Mouse (Mus musculus) CH12F3 (cell line): ENCODE measurements around the gene Glp1r.

Experiments used
- in situ Hi-C: fragments of 300-500 bp; cut with MboI; formaldehyde crosslinking; loops from 2 replicates; pipeline ENCODE4 v1.14.3; 2020; ENCODE audit warnings: low sequenced_read_pairs

Gene Glp1r

GRCm38 (mm10) chr17:30901627-30902026, at the start of gene Glp1r:
TSS of gene Glp1r (plus strand) at chr17:30901817.
- in situ Hi-C loops, result no loop called here

GRCm38 (mm10) chr17:30852345-30852744, 49.3 kb upstream of the Glp1r start:
- in situ Hi-C loops, result no loop called here

DNA sequence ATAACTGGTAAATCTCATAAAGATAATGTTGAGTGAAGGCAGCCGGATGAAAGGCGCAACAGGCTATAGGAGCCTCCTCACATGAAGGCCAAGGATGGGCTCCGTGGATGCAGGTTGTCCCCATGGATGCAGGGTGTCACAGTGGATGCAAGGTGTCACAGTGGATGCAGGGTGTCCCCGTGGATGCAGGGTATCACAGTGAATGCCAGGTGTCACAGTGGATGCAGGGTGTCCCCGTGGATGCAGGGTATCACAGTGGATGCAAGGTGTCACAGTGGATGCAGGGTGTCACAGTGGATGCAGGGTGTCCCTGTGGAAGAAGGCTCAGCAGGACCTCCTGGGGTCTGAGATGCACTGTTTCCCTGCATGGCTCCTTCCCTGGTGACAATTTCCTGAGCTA, 44.3 kb upstream of the Glp1r start:
- in situ Hi-C loops, result no loop called here

- in situ Hi-C loops, result no loop called here
Observed at GRCm38 (mm10) chr17:30858586-30859259, 42.9 kb upstream of the Glp1r start.

GRCm38 (mm10) chr17:30859989-30860585, 41.5 kb upstream of the Glp1r start:
- in situ Hi-C loops, result no loop called here

DNA sequence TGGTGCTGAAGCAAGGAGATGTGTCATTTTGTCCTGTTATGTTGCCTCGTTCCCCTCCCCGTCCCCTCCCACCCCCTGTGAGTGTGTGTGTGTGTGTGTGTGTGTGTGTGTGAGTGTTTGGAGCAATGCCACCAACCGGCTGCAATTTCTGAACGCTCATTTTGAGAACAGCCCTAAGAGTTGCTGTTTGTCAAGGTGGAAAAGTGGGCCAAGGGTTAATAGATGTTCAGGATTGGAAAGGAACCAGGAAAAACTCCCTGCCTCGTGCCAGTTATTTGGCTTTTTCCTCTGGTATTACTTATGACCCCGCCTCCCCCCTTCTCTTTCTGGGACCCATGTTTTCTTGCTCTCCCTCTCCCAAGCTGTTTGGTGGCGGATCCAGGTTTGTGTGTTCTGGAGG, 41.0 kb upstream of the Glp1r start:
- in situ Hi-C loops, result no loop called here

DNA sequence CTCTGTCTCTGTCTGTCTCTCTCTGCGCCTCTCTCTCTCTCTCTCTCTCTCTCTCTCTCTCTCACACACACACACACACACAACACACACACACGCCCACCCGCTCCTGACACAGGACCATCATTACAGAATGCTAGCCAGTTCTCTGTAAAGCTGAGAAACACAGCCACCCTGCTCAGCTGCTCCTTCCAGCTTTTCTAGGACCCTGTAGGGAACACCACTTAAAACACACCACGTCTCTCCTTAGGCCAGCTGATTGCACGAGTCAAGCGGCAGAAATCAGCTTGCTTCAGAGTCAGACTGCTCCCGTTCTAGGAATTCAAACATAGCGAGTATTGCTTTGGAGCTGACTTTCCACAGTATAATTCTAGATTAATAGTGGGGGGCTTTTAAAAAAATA, 35.3 kb upstream of the Glp1r start:
- in situ Hi-C loops, result no loop called here

DNA sequence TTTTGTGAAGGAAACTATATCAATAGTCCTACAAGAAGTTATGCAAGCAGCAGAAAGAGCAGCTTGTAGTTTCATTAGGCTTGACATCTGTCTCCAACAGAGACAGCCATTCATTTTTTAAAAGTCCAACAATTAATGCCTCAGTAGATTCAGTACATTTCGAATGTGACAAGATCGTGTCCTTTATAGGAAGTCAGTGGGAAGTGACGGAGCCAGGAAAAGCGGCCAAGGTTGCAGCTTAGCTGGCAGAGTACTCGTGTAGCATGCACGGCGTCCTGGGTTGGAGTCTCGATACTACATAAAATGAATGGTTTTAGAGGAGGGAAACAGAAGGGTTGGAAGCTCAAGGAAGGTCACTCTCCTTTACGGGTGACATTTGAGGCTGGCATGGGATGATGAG, 34.7 kb upstream of the Glp1r start:
- in situ Hi-C loops, result no loop called here

DNA sequence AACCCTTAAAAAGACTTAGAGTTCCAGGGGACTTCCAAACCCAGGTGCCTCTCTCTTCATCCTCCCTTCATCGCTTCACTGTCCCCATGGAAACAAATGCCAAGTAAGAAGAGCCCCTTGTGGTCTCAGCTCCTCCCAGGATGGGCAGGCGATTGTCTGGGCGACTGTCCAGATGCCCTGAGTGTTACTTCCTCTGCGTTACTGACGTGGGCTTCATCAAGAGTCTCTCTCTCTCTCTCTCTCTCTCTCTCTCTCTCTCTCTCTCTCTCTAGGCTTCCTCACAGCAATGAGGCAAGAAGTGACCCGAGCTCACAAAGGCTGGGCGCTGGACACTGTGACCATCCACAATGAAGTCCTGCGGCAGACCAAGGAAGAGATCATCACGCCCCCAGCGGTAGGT, 30.6 kb upstream of the Glp1r start:
- in situ Hi-C loops, result no loop called here

DNA sequence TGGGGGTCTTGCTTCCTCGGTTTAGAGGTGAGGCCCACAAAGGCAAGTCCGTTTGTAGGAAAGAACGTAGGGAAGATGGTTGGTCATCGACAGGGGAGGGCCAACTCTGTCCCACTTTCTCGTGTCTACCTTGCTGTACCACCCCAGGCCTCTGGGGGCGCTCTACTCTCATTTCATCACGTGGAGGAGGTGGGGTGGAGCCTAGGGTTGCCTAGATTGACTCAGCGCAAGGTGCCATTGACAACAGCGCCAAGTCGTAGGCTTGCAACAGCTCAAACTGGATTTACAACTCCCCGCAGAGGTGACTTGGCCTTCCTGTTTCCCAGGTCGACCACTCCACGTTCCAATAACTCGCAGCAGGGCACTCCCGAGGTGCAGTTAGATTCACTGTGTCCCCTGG, 27.3 kb upstream of the Glp1r start:
- in situ Hi-C loops, result no loop called here

DNA sequence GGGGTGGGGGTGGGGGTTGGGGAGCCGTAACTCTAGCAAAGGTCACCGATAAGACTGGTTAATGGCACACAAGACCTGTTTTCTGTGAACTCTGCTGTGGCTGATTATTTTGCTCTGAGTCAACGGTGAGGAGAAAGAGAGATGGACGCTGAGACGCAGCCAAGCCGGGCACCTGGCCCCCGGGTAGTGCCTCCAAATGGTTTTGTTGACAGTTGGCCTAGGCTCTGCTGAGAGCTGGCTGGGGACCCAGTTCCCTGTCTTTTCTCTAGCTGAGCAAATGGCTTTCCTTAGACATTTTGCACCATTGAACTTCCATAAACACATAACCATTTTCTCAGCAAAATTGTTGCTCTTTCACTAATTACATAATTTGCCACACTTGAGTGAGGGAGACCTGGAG, 24.2 kb upstream of the Glp1r start:
- in situ Hi-C loops, result no loop called here

DNA sequence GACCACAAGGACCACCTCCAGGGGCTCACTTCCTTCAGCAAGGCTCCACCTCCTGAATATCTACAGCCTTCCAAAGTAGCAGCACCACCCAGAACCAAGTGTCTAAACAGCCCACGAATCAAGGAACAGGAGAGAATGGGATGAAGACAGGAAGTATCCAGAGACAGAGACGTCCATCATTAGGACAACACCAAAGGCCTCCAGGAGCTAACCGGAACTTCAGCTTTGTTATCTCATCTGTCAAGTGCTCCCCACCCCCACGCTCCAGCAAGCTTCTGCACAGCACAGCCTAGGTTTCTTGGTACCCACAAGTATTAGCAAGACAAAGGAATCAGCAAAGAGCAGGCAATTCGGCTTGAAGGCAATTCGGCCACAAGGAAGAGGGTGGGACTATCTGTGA, 23.0 kb upstream of the Glp1r start:
- in situ Hi-C loops, result no loop called here

GRCm38 (mm10) chr17:30880391-30880790, 21.2 kb upstream of the Glp1r start:
- in situ Hi-C loops, result no loop called here

DNA sequence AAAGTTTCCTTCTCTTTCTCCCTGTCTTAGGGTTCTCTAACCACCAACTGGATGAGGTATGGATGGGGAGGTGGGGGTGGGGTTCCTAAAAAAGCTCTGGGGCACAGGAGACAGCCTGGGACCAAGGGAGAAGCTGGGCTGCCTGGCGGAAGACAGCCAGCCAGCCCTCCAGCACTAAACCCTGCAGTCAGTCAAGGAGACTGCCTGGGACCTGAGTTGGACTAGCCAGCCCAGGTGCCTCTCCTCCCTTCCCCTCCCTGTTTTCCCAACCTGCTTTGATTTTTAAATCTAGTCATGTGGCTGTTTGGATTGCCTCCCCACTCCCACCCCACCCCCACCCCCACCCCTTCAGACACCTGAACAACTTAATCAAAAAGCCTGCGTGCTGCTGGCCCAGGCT, 20.6 kb upstream of the Glp1r start:
- in situ Hi-C loops, result no loop called here

GRCm38 (mm10) chr17:30882206-30882605, 19.4 kb upstream of the Glp1r start:
- in situ Hi-C loops, result no loop called here

- in situ Hi-C loops, result no loop called here
Observed at GRCm38 (mm10) chr17:30883534-30883933, 18.1 kb upstream of the Glp1r start.

DNA sequence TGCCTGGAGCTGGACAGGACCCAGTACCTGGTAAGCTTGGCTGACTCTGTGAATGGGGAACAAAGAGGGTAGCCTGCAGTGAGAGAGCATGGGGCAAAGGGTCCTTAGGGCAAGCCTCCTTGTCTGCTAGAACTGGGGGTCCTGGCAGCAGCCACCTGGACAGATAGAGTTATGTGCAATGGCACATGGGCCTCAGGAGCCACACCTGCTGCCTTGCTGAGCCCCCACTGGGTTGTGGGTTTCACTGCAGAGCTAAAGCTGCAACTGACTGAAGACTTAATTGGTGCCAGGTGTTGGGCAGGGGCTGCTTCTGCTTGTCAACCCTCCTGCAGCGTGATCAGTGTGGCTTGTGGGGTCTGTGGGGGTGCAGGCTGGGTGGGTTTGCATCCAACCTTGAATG, 9.5 kb upstream of the Glp1r start:
- in situ Hi-C loops, result no loop called here

DNA sequence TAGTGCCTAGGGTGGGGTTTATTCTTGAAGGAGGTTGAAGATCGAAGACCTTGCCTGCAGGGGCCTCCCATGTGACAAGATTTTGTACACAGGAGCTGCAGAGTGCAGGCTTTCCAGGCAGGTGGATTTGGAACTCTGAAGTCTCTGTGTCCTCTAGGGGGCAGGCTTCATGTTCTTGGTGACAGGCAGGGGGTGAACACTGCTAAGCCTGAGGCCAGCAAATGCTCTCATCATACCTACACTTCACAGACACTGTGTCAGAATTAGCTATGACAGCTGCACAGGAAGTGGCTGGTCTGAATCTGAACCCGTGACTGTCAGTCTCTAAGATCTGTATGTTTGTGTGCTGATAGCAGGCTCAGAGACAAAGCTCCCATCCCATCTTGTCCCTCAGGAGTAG, 8.9 kb upstream of the Glp1r start:
- in situ Hi-C loops, result no loop called here

DNA sequence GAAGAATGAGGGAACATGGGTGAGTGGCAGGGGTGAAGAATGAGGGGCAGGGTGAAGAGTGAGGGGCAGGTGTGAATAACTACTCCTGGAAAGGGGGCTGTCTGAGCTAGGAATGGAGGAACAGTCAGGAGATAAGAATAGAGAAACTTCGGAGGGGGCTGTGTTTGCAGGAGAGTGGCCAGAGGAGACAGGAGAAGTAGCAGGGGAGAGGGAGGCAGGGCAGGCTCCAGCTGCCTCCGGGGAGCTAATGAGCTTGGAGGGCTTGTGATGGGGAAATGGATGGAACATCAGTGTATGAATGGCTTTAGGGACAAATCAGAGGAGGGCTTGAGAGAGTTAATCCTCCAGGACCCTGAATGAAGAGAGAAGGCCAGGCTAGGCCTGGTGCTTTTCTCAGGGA, 4.5 kb upstream of the Glp1r start:
- in situ Hi-C loops, result no loop called here

DNA sequence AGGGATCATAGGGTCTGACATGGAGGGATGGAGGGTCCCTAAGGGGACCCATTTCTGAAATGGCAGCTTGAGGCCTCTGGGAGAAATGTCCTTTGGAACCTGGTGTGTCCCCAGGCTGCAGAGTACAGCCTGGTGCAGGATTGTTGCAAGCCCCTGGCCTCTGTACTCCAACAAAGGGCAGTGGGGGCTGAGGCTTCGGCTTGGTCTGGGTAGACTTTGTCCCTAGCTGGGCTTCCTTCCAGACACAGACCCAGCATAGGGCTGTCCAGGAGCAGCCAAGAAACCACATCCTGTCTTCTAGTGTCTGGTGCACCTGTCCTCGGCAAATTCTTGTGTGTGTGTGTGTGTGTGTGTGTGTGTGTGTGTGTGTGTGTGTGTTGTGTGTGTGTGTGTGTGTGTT, 2.5 kb downstream of the Glp1r start:
- in situ Hi-C loops, result no loop called here

DNA sequence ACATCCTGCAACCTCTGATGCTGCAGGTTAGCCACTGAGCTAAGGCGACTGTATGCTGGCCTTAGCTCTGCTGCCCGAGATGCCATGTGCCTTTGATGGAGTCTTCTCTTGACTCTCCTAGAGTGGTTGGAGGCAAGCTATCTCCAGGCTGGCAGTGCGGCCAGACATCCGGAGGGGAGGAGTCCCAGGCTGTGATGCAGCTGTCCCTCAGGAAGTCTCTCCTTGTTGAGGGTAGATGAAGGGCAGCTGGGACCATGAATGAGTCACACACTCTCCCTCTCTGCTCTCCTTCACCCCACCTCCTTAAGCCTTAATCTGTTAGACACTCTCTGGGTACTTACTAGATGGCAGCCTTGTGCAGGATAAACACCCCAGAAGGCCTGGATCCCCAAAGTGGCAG, 6.0 kb downstream of the Glp1r start:
- in situ Hi-C loops, result no loop called here

DNA sequence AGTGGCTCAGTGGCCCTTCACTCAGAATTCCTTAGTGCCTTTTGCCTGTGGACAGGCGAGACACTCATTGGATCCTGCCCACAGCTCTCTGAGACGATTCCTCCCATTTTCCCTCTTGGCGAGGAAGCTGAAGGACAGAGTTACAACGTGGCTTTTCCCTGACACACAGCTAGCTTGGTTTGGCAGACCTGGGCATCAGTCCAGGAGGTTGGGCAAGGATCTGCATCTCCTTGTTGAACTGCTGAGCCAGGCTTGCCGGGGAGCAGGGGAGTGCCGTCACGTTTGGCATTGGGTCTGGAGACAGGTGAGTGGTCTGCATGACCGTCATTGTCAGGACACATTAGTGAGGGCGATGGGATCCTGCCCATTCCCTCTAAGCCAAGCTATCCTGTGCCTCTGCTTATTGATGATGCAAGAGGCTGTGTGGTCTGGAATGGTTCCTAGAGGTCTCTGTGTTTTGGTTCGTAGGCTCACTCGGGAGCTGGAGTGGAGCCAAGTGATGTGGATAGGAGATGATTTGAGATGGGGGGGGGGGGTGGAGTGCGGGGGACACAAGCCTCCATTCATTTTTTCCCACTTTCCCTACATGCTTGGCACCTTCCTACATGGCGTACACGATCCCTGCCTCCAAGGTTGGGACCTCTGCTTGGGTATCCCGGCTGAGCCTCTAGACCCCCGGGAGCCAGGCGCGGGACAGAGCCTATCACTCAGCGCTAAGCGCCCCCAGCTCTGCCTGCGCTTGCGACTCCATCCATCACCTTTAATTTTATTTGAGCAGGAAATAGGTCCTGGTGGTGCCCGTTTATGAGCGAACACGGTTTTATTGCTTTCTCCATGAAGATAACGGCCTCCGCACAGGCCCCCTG, 9.5 kb downstream of the Glp1r start:
- in situ Hi-C loops, result no loop called here
